Mouse (Mus musculus) embryo, embryonic 11 days (tissue): ENCODE data around the gene Ube2cbp.

Experiments used
- DNase-seq: peaks from one replicate; pipeline ENCODE4 v3.0.0-alpha.2; 2015

The Ube2cbp gene

DNA sequence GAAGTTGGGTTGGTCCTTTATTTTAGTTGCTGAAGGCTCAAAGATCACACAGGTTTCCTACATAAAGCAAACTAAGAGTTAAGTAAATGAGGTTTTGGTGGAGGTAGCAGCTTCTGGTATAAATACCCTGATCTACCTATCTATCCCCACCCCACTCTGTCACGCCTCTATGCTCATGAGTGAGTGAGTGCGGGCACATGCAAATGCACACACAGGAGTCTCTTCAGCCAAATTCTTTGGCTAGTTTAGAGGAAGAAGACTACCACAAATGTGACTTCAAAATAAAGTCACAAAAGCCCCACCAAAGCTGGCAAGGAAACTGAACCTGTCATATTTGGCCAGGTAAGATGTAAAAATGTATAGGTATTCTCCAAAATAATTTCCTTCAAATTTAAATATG lies 149.1 kb downstream of the Ube2cbp start:
- DNase-seq: no peak

DNA sequence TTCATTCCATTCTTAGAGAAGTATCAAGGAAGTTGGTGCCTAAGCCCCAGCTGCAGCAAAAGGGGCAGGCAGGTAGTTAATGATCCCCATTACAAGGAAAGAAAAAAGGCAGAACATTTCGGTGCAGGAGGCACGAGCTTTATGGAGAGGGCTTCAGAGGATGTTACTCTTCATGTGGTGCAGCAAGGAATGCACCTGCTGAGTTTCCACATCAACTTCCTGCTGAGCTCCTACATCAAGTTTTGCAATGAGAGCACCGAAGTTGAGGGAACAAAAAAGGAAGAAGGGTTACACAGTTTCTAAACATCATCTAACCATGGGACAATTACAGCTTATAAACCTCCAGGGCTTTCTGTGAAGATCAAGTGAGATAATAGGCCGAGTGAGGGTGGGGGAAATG lies 156.1 kb downstream of the Ube2cbp start:
- no peak for DNase-seq

DNA sequence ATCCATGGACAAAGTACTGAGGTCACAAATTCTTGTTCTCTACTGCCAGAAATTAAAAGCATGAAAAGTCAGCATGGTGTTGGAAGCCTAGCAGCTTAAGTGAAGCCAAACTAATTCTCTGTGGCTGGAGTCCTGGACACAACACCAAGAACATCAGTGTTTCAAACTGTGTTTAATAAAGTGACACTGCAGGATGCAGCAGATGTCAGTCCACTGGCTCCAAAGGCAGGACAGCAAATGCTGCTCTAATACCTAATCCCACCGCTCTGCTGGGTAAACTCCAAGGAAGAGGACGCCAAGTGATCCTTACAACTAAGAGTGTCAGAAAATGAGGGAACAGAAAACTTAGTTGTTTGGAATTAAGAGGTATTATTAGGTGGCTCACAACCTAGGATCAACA lies 158.2 kb downstream of the Ube2cbp start:
- no peak for DNase-seq

DNA sequence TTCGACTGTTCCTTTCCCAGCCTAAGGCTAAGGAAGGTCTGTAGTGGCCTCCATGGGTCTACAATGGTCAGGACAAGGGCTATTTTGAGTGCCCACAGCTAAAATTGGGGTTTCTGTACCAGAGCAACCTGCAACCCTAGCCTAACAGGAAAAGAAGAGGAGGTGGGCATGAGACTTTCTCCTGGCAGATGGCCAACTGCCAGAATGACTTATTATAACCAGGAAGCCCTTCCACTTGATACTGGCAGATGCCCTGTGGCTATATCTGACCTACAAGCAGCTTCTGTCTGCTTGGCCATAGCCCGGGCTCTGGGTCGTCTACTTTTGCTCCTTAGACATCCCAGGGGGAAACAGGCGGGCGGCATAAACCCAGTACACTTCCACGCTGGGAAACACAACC lies 163.3 kb downstream of the Ube2cbp start:
- DNase-seq: no peak

DNA sequence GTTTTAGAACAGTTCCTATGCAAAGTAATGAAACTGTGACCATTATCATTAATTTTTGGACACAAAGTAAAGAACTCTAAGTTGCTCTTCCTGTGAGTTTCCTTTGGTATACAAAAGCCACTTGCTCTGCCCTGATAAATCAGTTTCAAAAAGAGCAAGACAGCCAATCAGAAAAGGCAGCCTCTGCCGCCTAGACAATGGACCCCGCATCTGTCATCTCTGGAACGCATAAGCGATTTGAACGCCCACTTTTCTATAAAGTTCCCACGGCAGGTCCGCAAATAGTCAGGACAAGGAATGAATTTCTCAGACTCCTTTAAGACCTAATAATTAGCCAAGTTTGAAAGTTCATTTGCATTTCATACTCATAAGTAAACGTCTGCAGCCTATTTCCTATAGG lies 166.2 kb downstream of the Ube2cbp start:
- DNase-seq: peak; percentile 28

DNA sequence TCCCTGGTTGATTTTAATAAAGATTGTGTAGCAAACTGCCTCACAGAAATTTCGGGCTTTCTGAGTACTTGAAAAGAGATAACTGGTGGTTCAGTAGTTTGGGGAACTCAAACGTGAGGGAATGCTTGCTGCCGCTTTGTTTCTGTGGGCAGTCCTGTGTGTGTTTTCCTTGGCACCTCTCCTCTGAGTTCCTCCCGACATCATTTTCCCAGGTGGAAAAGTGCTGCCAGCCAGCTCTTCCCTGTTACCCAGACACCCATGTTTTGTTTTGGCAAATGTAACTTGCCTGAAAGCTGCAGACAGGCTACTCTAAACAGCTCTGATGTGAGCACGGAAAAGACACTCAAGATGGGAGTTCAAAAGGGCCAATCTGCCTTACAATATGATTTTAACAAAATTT lies 166.6 kb downstream of the Ube2cbp start:
- no peak for DNase-seq

DNA sequence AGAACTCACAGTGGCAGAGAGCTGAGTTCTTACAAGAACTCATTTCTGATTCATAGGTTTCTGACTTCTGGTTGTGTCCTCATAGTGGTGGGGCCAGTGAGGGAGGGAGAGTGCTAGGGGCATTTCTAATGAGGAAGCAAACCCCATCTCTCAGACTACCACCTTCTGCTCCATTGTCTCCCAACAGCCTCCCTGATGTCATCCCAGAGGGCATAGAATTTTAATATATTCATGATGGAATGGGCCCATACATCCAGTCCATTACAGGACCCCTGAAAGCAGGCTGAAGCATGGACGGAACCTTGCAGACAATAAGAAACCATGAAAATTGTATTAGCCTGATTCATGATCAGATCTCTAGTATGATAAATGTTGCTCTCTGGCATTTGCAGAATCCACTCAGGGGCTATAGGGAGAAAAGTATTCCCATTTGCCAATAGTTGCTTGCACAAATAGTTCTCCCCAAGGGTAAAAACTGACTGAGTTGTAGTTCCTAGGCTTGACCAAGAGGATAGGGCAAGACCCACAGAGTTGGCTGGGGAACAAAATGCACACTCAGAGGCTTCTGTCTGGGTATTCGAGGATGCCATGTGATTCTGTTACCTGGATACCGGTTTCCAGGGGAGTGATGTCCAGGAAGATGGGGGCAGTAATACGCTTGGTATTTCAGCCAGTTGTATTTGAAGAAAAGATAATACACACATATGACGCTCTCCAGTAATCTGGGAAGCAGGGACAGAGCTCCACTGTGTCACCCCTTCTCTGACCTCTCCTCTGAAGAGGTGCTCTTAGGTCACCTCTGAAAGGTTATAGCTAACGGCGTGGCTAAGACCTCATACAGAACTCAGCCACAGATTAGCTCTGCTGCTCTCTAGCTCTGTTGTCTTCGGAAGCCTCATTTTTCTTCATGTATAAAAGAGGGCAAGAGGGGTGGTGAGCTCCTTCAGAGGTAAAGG lies 167.8 kb downstream of the Ube2cbp start:
- no peak for DNase-seq

DNA sequence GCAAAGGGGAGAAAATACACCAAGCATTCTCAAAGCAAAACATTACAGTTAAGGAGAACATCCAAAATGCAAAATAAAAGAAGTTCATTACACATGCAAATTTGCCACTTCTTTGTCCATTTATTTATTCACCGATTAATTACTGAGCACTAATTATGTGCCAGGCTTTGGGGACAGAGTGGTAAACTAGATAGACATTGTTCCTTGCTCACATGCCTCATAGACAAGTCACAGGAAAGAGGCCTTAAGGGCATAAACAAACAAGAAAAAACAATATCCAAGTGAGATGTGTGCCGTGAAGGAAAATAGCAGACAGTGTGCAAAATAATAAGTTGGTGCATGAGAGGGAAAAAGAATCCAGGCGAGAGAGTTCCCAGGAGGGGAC lies 177.2 kb downstream of the Ube2cbp start:
- no peak for DNase-seq

DNA sequence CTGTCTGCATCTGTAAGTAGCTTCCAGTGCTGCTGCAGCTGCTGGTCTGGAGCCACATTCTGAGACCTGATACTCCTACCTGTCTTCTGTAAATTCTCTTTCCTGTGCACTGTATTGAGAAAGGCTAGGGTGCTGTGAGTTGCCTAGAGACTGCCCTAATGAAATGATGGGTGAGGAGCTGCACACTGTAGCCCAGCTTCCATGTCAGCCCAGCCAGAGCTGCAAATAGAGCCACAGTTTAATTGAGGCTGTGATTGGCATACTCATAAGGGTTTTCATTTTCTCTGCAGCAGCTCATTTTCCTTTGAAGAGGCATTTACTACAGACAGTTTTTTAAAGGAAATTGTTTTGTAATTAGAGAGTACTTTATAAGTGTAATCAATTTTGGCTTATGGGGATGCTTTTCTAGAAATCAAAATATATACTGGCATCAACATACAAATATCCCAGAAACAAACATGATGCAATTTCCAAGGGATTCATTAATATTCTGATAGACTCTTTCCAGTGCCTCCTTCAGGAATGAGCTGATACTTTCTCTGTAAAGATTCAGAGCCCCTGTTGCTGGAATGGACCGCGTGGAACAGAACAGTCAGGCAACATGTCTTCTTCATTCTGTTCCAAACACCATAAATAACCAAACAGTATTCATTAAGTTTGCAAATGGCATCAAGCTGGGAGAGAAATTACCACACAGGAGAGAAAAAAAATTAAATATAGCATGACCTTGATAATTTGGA lies 177.8 kb downstream of the Ube2cbp start:
- no peak for DNase-seq

DNA sequence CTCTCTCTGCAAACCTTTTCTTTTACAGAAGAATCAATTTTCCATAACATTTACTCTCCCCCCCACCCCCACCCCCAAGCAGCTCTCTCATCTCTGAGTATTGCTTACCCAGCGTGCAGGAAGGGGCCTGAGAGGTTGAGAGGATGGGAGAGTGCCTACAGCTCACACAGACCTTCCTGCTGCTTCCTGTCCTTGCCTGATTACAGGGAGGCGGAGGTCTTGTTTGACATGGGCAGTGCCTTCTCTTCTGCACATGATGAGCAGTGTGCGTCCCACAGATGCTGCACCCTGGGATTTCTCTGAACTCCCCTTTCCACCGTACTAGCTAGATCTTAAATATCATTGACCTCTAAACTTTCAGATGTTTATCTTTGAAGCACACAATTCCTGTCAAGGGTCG lies 182.2 kb downstream of the Ube2cbp start:
- DNase-seq: no peak

DNA sequence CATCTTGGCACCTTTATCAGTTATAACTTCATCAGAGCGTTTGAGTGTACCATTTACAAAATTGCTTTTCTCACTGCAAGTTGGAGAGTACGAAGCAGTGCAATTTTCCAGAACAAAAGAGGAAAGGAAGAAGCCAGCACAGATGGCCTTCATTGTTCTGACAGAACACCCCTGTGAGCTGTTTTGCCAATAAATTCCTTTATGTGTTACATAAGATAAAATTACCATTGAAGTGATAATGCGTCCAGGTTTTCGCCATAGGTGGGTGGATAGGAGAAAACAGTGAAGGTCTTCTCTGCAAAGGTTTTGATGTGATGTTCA lies 183.6 kb downstream of the Ube2cbp start:
- DNase-seq: no peak

DNA sequence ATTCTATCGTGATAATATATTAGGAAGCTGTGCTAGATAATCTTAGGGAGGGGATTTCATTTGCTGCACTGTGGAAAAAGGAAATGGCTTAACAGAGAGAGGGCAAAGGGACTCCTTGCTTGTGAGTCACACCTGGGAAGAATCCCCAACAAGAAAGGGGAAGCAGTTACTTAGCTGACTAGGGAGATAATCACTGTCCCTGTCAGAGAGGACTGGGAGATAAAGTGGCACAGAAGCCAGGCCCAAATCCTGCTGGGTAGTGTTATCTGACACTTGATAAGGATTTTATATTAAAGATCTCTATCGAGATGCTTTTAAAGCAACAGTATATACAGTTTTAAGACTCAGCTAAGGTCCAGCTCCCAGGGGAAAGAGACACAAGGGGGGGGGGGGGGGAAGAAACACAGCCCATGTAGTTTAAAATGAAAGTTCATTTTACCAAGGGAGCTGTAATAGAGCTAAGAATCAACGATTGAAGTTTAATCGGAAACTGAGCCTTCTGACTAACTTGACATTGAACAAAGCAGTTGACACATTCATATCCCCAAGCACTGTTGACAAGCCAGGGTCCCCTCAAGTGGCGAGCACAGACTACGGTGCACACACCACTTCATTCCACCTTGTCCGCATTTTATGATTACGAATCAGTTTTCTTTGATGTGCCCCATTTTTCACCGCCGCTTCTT lies 184.1 kb downstream of the Ube2cbp start:
- no peak for DNase-seq

DNA sequence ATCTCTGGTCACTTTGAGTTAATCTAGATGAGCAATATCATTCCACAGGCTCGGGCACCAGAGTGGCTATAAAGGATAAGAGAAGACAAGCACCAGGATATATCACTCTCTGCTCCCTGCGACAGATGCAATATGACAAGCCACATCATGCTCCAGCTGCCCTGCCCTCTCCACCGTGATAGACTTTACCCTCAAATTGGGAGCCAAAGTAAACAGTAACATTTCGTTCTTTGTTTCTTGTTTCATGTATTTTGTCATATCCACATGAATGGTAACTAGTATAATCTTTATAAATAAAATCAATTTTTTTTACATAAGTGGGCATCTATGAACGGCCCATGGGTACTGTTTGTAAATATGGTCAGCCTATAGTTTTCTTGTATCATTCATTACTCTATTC lies 195.2 kb downstream of the Ube2cbp start:
- no peak for DNase-seq

DNA sequence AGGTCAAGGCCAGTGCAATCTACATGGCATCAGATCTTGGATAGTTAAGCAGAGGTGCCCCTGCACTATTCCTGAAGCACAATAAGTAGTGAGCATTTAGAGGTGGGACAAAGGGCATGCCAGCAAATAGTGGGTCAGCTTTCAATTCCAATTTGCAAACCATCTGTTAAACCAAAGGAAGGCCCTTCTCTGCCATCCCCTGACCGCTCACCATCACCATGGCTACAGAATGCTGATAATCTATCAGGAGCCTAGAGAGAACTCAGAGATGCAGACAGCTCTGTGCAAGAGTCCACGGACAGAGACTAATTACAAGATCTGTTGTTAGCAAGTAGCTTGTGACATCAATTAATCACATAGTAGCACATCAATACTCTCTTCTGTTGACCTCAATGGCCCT lies 198.1 kb downstream of the Ube2cbp start:
- DNase-seq: peak; percentile 30
